Mouse (Mus musculus): ENCODE measurements around the gene Mrpl23. TPM values are rescaled to one million over a fixed set of nuclear protein-coding genes. Genes with fewer than 3 reads are reported as not detected.

The Mrpl23 gene
- total and polyA plus RNA-seq, 3 experiments = 11.4 to 48.2 TPM; not detected in 1

- Histone ChIP-seq H3K9me3 (replicated peaks; ENCODE audit: insufficient read depth, low read length) (no peaks in the 10 kb centered on the region), H3K36me3 (ENCODE audit: control insufficient read depth in 1 of 2, insufficient read depth in 2 of 2, low read length in 2 of 2) (no peaks in the 10 kb centered on the region), H3K4me3 (ENCODE audit: control insufficient read depth in 1 of 2, insufficient read depth in 1 of 2, low read depth in 2 of 2, low read length in 2 of 2) (no peak overlapping the region), H3K9ac (ENCODE audit: control insufficient read depth, low read depth, low read length, poor library complexity, severe bottlenecking) (no peak overlapping the region), H3K4me1 (ENCODE audit: control insufficient read depth in 1 of 2, insufficient read depth in 2 of 2, low read length in 2 of 2) (no peaks in the 10 kb centered on the region), H3K79me2 (ENCODE audit: control insufficient read depth, insufficient read depth, low read length, poor library complexity) (no peaks in the 10 kb centered on the region), H3K27me3 (ENCODE audit: control insufficient read depth in 1 of 2, insufficient read depth in 2 of 2, low read length in 2 of 2) (no peaks in the 10 kb centered on the region), H3K27ac (ENCODE audit: control insufficient read depth, low read depth, low read length) (no peak overlapping the region)
- TF ChIP-seq BHLHE40 (IDR thresholded peaks at IDR 0.05; ENCODE audit: borderline replicate concordance, low read depth, low read length) = no peak
- TF ChIP-seq UBTF (IDR thresholded peaks at IDR 0.05; ENCODE audit: borderline replicate concordance, insufficient read depth, low read depth, low read length) = no peak
- TF ChIP-seq E2F4 (IDR thresholded peaks at IDR 0.05; ENCODE audit: borderline replicate concordance, low read depth, low read length) = no peak
- TF ChIP-seq MYC (IDR thresholded peaks at IDR 0.05; ENCODE audit: low read depth, low read length) = no peak
- no peak for TF ChIP-seq CTCF (IDR thresholded peaks at IDR 0.05 in 2 of 3, conservative IDR thresholded peaks at IDR 0.05 in 1 of 3; ENCODE audit: control insufficient read depth in 1 of 3, insufficient read depth in 1 of 3, low read depth in 2 of 3, low read length in 3 of 3, poor library complexity in 1 of 3, severe bottlenecking in 1 of 3)
- TF ChIP-seq MAZ (IDR thresholded peaks at IDR 0.05; ENCODE audit: low read depth, low read length) = no peak
- DNase-seq (ENCODE audit: low read depth, low spot score) = no peak
Measured at GRCm38 (mm10) chr7:142549941-142550763, 17.7 kb downstream of the Mrpl23 start.

- H3K27me3 ChIP-seq (ENCODE audit: control insufficient read depth in 1 of 2, insufficient read depth in 2 of 2, low read length in 2 of 2) = no peaks in the 10 kb centered on the region
- DNase-seq (ENCODE audit: low read depth, low spot score) = no peak
- H3K9ac ChIP-seq (ENCODE audit: control insufficient read depth, low read depth, low read length, poor library complexity, severe bottlenecking) = no peak overlapping the region
- no peak overlapping the region for H3K27ac ChIP-seq (ENCODE audit: control insufficient read depth, low read depth, low read length)
- no peaks in the 10 kb centered on the region for H3K4me1 ChIP-seq (ENCODE audit: control insufficient read depth in 1 of 2, insufficient read depth in 2 of 2, low read length in 2 of 2)
- no peaks in the 10 kb centered on the region for H3K36me3 ChIP-seq (ENCODE audit: control insufficient read depth in 1 of 2, insufficient read depth in 2 of 2, low read length in 2 of 2)
- no peaks in the 10 kb centered on the region for H3K79me2 ChIP-seq (ENCODE audit: control insufficient read depth, insufficient read depth, low read length, poor library complexity)
- no peak overlapping the region for H3K4me3 ChIP-seq (ENCODE audit: control insufficient read depth in 1 of 2, insufficient read depth in 1 of 2, low read depth in 2 of 2, low read length in 2 of 2)
- TF ChIP-seq MYB (IDR thresholded peaks at IDR 0.05; ENCODE audit: low read depth, low read length) (no peak), TAL1 (IDR thresholded peaks at IDR 0.05; ENCODE audit: low read length) (no peak), ZC3H11A (IDR thresholded peaks at IDR 0.05; ENCODE audit: low read depth, low read length) (no peak), ZKSCAN1 (IDR thresholded peaks at IDR 0.05; ENCODE audit: low read depth, low read length) (no peak), POLR2AphosphoS2 (IDR thresholded peaks at IDR 0.05; ENCODE audit: low read length) (no peak), NRF1 (IDR thresholded peaks at IDR 0.05; ENCODE audit: insufficient read depth, low read depth, low read length, poor library complexity, severe bottlenecking) (no peak), GATA1 (IDR thresholded peaks at IDR 0.05; ENCODE audit: low read depth, low read length) (no peak)
- H3K9me3 ChIP-seq (replicated peaks; ENCODE audit: insufficient read depth, low read length) = no peaks in the 10 kb centered on the region
Measured at GRCm38 (mm10) chr7:142550935-142551373, 18.5 kb downstream of the Mrpl23 start.

- Histone ChIP-seq H3K9me3 (replicated peaks; ENCODE audit: insufficient read depth, low read length) (no peaks in the 10 kb centered on the region), H3K36me3 (ENCODE audit: control insufficient read depth in 1 of 2, insufficient read depth in 2 of 2, low read length in 2 of 2) (no peaks in the 10 kb centered on the region), H3K27me3 (ENCODE audit: control insufficient read depth in 1 of 2, insufficient read depth in 2 of 2, low read length in 2 of 2) (no peaks in the 10 kb centered on the region), H3K4me1 (ENCODE audit: control insufficient read depth in 1 of 2, insufficient read depth in 2 of 2, low read length in 2 of 2) (no peaks in the 10 kb centered on the region), H3K9ac (ENCODE audit: control insufficient read depth, low read depth, low read length, poor library complexity, severe bottlenecking) (no peak overlapping the region), H3K4me3 (ENCODE audit: control insufficient read depth in 1 of 2, insufficient read depth in 1 of 2, low read depth in 2 of 2, low read length in 2 of 2) (no peak overlapping the region), H3K27ac (ENCODE audit: control insufficient read depth, low read depth, low read length) (no peak overlapping the region), H3K79me2 (ENCODE audit: control insufficient read depth, insufficient read depth, low read length, poor library complexity) (no peaks in the 10 kb centered on the region)
- TF ChIP-seq ELF1 (IDR thresholded peaks at IDR 0.05; ENCODE audit: low read depth, low read length) (no peak), MXI1 (IDR thresholded peaks at IDR 0.05; ENCODE audit: low read depth, low read length) (no peak), RCOR1 (IDR thresholded peaks at IDR 0.05; ENCODE audit: low read depth, low read length) (no peak), ZNF384 (IDR thresholded peaks at IDR 0.05; ENCODE audit: low read depth, low read length) (no peak)
- DNase-seq (ENCODE audit: low read depth, low spot score) = no peak
Measured at GRCm38 (mm10) chr7:142551691-142552090, 19.2 kb downstream of the Mrpl23 start.
